Mouse (Mus musculus): ENCODE data around the gene Ubac2. TPM values are rescaled to one million over a fixed set of nuclear protein-coding genes. Genes with fewer than 3 reads are reported as not detected.

Gene Ubac2
- polyA plus RNA-seq, 1 experiment: 49.0 TPM

GRCm38 (mm10) chr14:121918266-121918665, 39.8 kb downstream of the Ubac2 start:
- Histone ChIP-seq H3K4me3 (ENCODE audit: insufficient read depth, low read length) (no peak overlapping the region), H3K27ac (ENCODE audit: insufficient read depth, low read depth, low read length) (no peak overlapping the region), H3K4me1 (ENCODE audit: control insufficient read depth, insufficient read depth, low read length) (peaks cover 25% of the 10 kb centered on the region)
- TF ChIP-seq POLR2A (IDR thresholded peaks at IDR 0.05; ENCODE audit: borderline replicate concordance, low read depth, low read length) (no peak), CTCF (IDR thresholded peaks at IDR 0.05; ENCODE audit: low read depth, low read length) (no peak)

GRCm38 (mm10) chr14:121919752-121920151, 41.3 kb downstream of the Ubac2 start:
- no peak overlapping the region for H3K27ac ChIP-seq (ENCODE audit: insufficient read depth, low read depth, low read length)
- TF ChIP-seq POLR2A (IDR thresholded peaks at IDR 0.05; ENCODE audit: borderline replicate concordance, low read depth, low read length): no peak
- peak; percentile 64; the same call in 1 of the 2 replicates for TF ChIP-seq CTCF (IDR thresholded peaks at IDR 0.05; ENCODE audit: low read depth, low read length)
- H3K4me3 ChIP-seq (ENCODE audit: insufficient read depth, low read length): no peak overlapping the region
- H3K4me1 ChIP-seq (ENCODE audit: control insufficient read depth, insufficient read depth, low read length): peaks cover 25% of the 10 kb centered on the region

GRCm38 (mm10) chr14:121920511-121921124, 42.2 kb downstream of the Ubac2 start:
- H3K27ac ChIP-seq (ENCODE audit: insufficient read depth, low read depth, low read length): no peak overlapping the region
- H3K4me1 ChIP-seq (ENCODE audit: control insufficient read depth, insufficient read depth, low read length): peaks cover 27% of the 10 kb centered on the region
- TF ChIP-seq CTCF (IDR thresholded peaks at IDR 0.05; ENCODE audit: low read depth, low read length) (no peak), POLR2A (IDR thresholded peaks at IDR 0.05; ENCODE audit: borderline replicate concordance, low read depth, low read length) (no peak)
- no peak overlapping the region for H3K4me3 ChIP-seq (ENCODE audit: insufficient read depth, low read length)

- no peak overlapping the region for H3K27ac ChIP-seq (ENCODE audit: insufficient read depth, low read depth, low read length)
- H3K4me1 ChIP-seq (ENCODE audit: control insufficient read depth, insufficient read depth, low read length): peaks cover 18% of the 10 kb centered on the region
- H3K4me3 ChIP-seq (ENCODE audit: insufficient read depth, low read length): no peak overlapping the region
- TF ChIP-seq POLR2A (IDR thresholded peaks at IDR 0.05; ENCODE audit: borderline replicate concordance, low read depth, low read length) (no peak), CTCF (IDR thresholded peaks at IDR 0.05; ENCODE audit: low read depth, low read length) (no peak)
Observed at GRCm38 (mm10) chr14:121922016-121922415, 43.6 kb downstream of the Ubac2 start.

- Histone ChIP-seq H3K27ac (ENCODE audit: insufficient read depth, low read depth, low read length) (peak overlapping the region; percentile 25; the same call in 1 of the 2 replicates), H3K4me1 (ENCODE audit: control insufficient read depth, insufficient read depth, low read length) (peaks cover 16% of the 10 kb centered on the region), H3K4me3 (ENCODE audit: insufficient read depth, low read length) (no peak overlapping the region)
- TF ChIP-seq POLR2A (IDR thresholded peaks at IDR 0.05; ENCODE audit: borderline replicate concordance, low read depth, low read length) (no peak), CTCF (IDR thresholded peaks at IDR 0.05; ENCODE audit: low read depth, low read length) (no peak)
Observed at GRCm38 (mm10) chr14:121922731-121923130, 44.3 kb downstream of the Ubac2 start.

- H3K4me3 ChIP-seq (ENCODE audit: insufficient read depth, low read length): no peak overlapping the region
- TF ChIP-seq POLR2A (IDR thresholded peaks at IDR 0.05; ENCODE audit: borderline replicate concordance, low read depth, low read length) (no peak), CTCF (IDR thresholded peaks at IDR 0.05; ENCODE audit: low read depth, low read length) (no peak)
- H3K4me1 ChIP-seq (ENCODE audit: control insufficient read depth, insufficient read depth, low read length): peaks cover 29% of the 10 kb centered on the region
- H3K27ac ChIP-seq (ENCODE audit: insufficient read depth, low read depth, low read length): no peak overlapping the region
Observed at GRCm38 (mm10) chr14:121924876-121925275, 46.5 kb downstream of the Ubac2 start.

GRCm38 (mm10) chr14:121926901-121927300, 48.5 kb downstream of the Ubac2 start:
- Histone ChIP-seq H3K4me3 (ENCODE audit: insufficient read depth, low read length) (no peak overlapping the region), H3K4me1 (ENCODE audit: control insufficient read depth, insufficient read depth, low read length) (peaks cover 44% of the 10 kb centered on the region)
- no peak for TF ChIP-seq CTCF (IDR thresholded peaks at IDR 0.05; ENCODE audit: low read depth, low read length)
- TF ChIP-seq POLR2A (IDR thresholded peaks at IDR 0.05; ENCODE audit: borderline replicate concordance, low read depth, low read length): no peak

GRCm38 (mm10) chr14:121927451-121927850, 49.0 kb downstream of the Ubac2 start:
- TF ChIP-seq CTCF (IDR thresholded peaks at IDR 0.05; ENCODE audit: low read depth, low read length) (no peak), POLR2A (IDR thresholded peaks at IDR 0.05; ENCODE audit: borderline replicate concordance, low read depth, low read length) (no peak)
- Histone ChIP-seq H3K4me3 (ENCODE audit: insufficient read depth, low read length) (no peak overlapping the region), H3K4me1 (ENCODE audit: control insufficient read depth, insufficient read depth, low read length) (peaks cover 47% of the 10 kb centered on the region), H3K27ac (ENCODE audit: insufficient read depth, low read depth, low read length) (no peak overlapping the region)

More at GRCm38 (mm10) chr14:121926901-121927300, 48.5 kb downstream of the Ubac2 start:
- H3K27ac ChIP-seq (ENCODE audit: insufficient read depth, low read depth, low read length): no peak overlapping the region

GRCm38 (mm10) chr14:121928375-121929137, 50.1 kb downstream of the Ubac2 start:
- no peak for TF ChIP-seq CTCF (IDR thresholded peaks at IDR 0.05; ENCODE audit: low read depth, low read length)
- no peak for TF ChIP-seq POLR2A (IDR thresholded peaks at IDR 0.05; ENCODE audit: borderline replicate concordance, low read depth, low read length)
- Histone ChIP-seq H3K4me3 (ENCODE audit: insufficient read depth, low read length) (no peak overlapping the region), H3K4me1 (ENCODE audit: control insufficient read depth, insufficient read depth, low read length) (peaks cover 51% of the 10 kb centered on the region), H3K27ac (ENCODE audit: insufficient read depth, low read depth, low read length) (peak overlapping the region; percentile 97)
